Mouse (Mus musculus) CH12.LX (cell line): Measurements from ENCODE around the gene Rtcb. TPM values are rescaled to one million over a fixed set of nuclear protein-coding genes. Genes with fewer than 3 reads are reported as not detected.

Source experiments
- DNase-seq: peaks from one replicate; pipeline ENCODE4 v3.0.0-alpha.2; 2013; ENCODE audit errors: extremely low read depth
- H3K27ac ChIP-seq: 2 replicates; pipeline ENCODE4 v1.5.1; 2012; ENCODE audit warnings: low read depth, mild to moderate bottlenecking, control low read depth, moderate library complexity; ENCODE audit not compliant: insufficient read depth
- H3K27me3 ChIP-seq: replicated peaks from 2 replicates; pipeline ENCODE3; 2012; ENCODE audit warnings: inconsistent platforms
- H3K36me3 ChIP-seq, 2 experiments: replicated peaks in 1 of 2; 2 replicates each; pipeline versions ENCODE3 to v1.6.1; 2012; ENCODE audit warnings: inconsistent platforms in 1 of 2, low read length in 1 of 2, mild to moderate bottlenecking in 1 of 2, mixed read lengths in 1 of 2, moderate library complexity in 1 of 2; ENCODE audit not compliant: control insufficient read depth in 1 of 2, insufficient read depth in 1 of 2
- H3K4me1 ChIP-seq, 2 experiments: 2 replicates each; pipeline ENCODE4 v1.6.1; 2012; ENCODE audit warnings: inconsistent platforms in 1 of 2, moderate library complexity in 1 of 2; ENCODE audit not compliant: insufficient read depth in 2 of 2, control insufficient read depth in 1 of 2
- H3K4me2 ChIP-seq: 2 replicates; pipeline ENCODE4 v1.6.1; 2012; ENCODE audit warnings: low read depth, mild to moderate bottlenecking, control low read depth; ENCODE audit not compliant: poor library complexity, insufficient read depth, severe bottlenecking
- H3K4me3 ChIP-seq, 3 experiments: fragments of 150-350 bp in 1 of 3; sonication (generic) in 1 of 3; replicated peaks in 1 of 3; 2 replicates each; pipeline versions ENCODE3 to v1.5.1; 2011 to 2012; ENCODE audit warnings: low read depth in 2 of 3, low read length in 2 of 3, mild to moderate bottlenecking in 2 of 3, moderate library complexity in 2 of 3, control low read depth in 1 of 3, improper control_type of control experiment in 1 of 3, inconsistent platforms in 1 of 3, mixed read lengths in 1 of 3; ENCODE audit not compliant: poor library complexity in 1 of 3
- H3K79me2 ChIP-seq: replicated peaks from 2 replicates; pipeline ENCODE4 v1.6.1; 2012; ENCODE audit warnings: mild to moderate bottlenecking, moderate library complexity; ENCODE audit not compliant: control insufficient read depth, poor library complexity, insufficient read depth, severe bottlenecking; ENCODE audit errors: extremely low read depth
- H3K9ac ChIP-seq: 2 replicates; pipeline ENCODE4 v1.6.1; 2012; ENCODE audit warnings: low read depth, mild to moderate bottlenecking, control low read depth, moderate library complexity; ENCODE audit not compliant: insufficient read depth
- H3K9me3 ChIP-seq: replicated peaks from 2 replicates; pipeline ENCODE3; 2012; ENCODE audit warnings: low read length, inconsistent platforms, mixed read lengths
- BHLHE40 ChIP-seq: IDR thresholded peaks from 2 replicates; pipeline ENCODE4 v1.6.1; 2011; ENCODE audit warnings: mild to moderate bottlenecking, low read depth, low read length, improper control_type of control experiment
- CHD2 ChIP-seq: IDR thresholded peaks from 2 replicates; pipeline ENCODE4 v1.6.1; 2011; ENCODE audit warnings: low read length, improper control_type of control experiment
- ETS1 ChIP-seq: conservative IDR thresholded peaks from 2 replicates; pipeline ENCODE4 v1.6.1; 2012; ENCODE audit warnings: low read depth, mild to moderate bottlenecking, inconsistent platforms, low read length, improper control_type of control experiment, moderate library complexity
- GABPA ChIP-seq: IDR thresholded peaks from 2 replicates; pipeline ENCODE4 v1.6.1; 2012; ENCODE audit warnings: low read depth, low read length, improper control_type of control experiment, inconsistent platforms; ENCODE audit not compliant: insufficient replicate concordance
- IRF4 ChIP-seq: IDR thresholded peaks from 2 replicates; pipeline ENCODE4 v1.6.1; 2014; ENCODE audit warnings: low read depth, mild to moderate bottlenecking, inconsistent platforms, low read length, improper control_type of control experiment
- KAT2A ChIP-seq: IDR thresholded peaks from 2 replicates; pipeline ENCODE4 v1.6.1; 2012; ENCODE audit warnings: low read length, improper control_type of control experiment, inconsistent platforms; ENCODE audit not compliant: insufficient replicate concordance
- MAFK ChIP-seq: IDR thresholded peaks from 2 replicates; pipeline ENCODE4 v1.6.1; 2011; ENCODE audit warnings: low read length, improper control_type of control experiment; ENCODE audit not compliant: insufficient replicate concordance
- MAX ChIP-seq: IDR thresholded peaks from 2 replicates; pipeline ENCODE4 v1.6.1; 2011; ENCODE audit warnings: low read length, improper control_type of control experiment
- MEF2A ChIP-seq: IDR thresholded peaks from 2 replicates; pipeline ENCODE4 v1.6.1; 2014; ENCODE audit warnings: low read depth, mild to moderate bottlenecking, inconsistent platforms, low read length, improper control_type of control experiment, borderline replicate concordance
- MYC ChIP-seq: IDR thresholded peaks from 2 replicates; pipeline ENCODE4 v1.6.1; 2011; ENCODE audit warnings: low read depth, mild to moderate bottlenecking, improper control_type of control experiment, low read length
- PAX5 ChIP-seq: IDR thresholded peaks from 2 replicates; pipeline ENCODE4 v1.6.1; 2012; ENCODE audit warnings: low read length, inconsistent platforms, mixed read lengths
- SMC3 ChIP-seq: IDR thresholded peaks from 2 replicates; pipeline ENCODE4 v1.6.1; 2011; ENCODE audit warnings: low read depth, low read length, improper control_type of control experiment
- TCF12 ChIP-seq: IDR thresholded peaks from 2 replicates; pipeline ENCODE4 v1.6.1; 2014; ENCODE audit warnings: low read depth, mild to moderate bottlenecking, inconsistent platforms, low read length, improper control_type of control experiment
- USF2 ChIP-seq: conservative IDR thresholded peaks from 2 replicates; pipeline ENCODE4 v1.6.1; 2011; ENCODE audit warnings: low read depth, low read length, improper control_type of control experiment
- ZKSCAN1 ChIP-seq: IDR thresholded peaks from 2 replicates; pipeline ENCODE4 v1.6.1; 2012; ENCODE audit warnings: low read depth, inconsistent platforms, low read length, improper control_type of control experiment, borderline replicate concordance
- dilution Hi-C: fragments of 300-500 bp; cut with MboI; formaldehyde crosslinking; loops from 2 replicates; pipeline ENCODE4 v1.14.3; 2020; ENCODE audit warnings: low sequenced_read_pairs; ENCODE audit not compliant: extremely low pct_unique_long_range_greater_than_20kb, extremely low pct_ligation_motif_present
- in situ Hi-C: fragments of 300-500 bp; cut with MboI; formaldehyde crosslinking; loops from 3 replicates; pipeline ENCODE4 v1.14.3; 2019; ENCODE audit warnings: low sequenced_read_pairs, low pct_ligation_motif_present, low pct_unique_long_range_greater_than_20kb, mixed read lengths
- polyA plus RNA-seq: library from polyadenylated mRNA; unstranded; fragments of >175 nt; gene quantifications from 2 replicates; pipeline ENCODE4 v1.2.1, GENCODE M21; 2012; ENCODE audit warnings: low read depth; ENCODE audit not compliant: insufficient read length
- total RNA-seq, 2 experiments: library from RNA; depleted of rRNA; stranded (reverse); fragments of 300-350 nt in 1 of 2; fragments of >200 nt in 1 of 2; gene quantifications; 2 replicates each; pipeline ENCODE4 v1.2.3; 2012 to 2014

Rtcb gene
- total and polyA plus RNA-seq, 3 experiments: 192 to 239 (median 225) TPM

- dilution Hi-C loops: no loop called here
- TF ChIP-seq GABPA (no peak), PAX5 (no peak), SMC3 (no peak)
- TF ChIP-seq, all 38 proteins: peak for 0
- no peaks in the 10 kb centered on the region for H3K27me3 ChIP-seq
- no peak overlapping the region for H3K4me3 ChIP-seq
- peaks cover 3% of the 10 kb centered on the region for H3K79me2 ChIP-seq
- H3K4me2 ChIP-seq: no peak overlapping the region
- no peaks in the 10 kb centered on the region for H3K9me3 ChIP-seq
- in situ Hi-C loops: no loop called here
- H3K27ac ChIP-seq: no peak overlapping the region
- peaks cover 3 to 34% of the 10 kb centered on the region in 2 experiments; a peak in 3 of 4 replicates for H3K4me1 ChIP-seq
- no peak overlapping the region for H3K9ac ChIP-seq
- H3K36me3 ChIP-seq: peaks cover 72 to 94% of the 10 kb centered on the region in 2 experiments
- no peak for DNase-seq
Observed at GRCm38 (mm10) chr10:85948483-85949196, 9.0 kb downstream of the Rtcb start.

DNA sequence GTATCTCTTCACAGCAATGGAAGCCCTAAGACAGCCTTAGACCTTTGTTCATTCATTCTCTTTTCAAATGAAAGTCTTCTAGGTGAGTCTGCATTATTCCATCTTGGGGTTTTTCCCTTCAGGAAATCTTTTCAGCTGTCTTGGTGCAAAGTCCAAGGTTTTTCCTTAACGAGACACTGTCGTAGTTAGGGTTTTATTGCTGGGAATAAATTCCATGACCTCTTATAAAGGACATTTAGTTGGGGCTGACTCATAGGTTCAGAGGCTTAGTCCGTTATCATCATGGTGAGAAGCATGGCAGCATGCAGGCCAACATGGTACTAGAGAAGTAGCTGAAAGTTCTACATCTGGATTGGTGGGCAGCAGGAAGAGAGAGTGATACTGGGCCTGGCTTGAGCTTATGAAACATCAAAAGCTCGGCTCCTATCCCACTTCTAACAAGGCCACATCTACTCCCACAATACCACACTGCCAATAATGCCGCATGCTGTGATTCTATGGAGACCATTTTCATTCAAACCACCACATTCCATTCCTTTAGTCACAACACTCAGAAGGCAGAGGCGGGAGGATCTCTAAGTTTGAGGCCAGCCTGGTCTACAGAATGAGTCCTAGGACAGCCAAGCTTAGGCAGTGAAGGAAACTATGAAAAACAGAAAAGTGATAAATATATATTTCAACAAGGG lies 21.2 kb downstream of the Rtcb start:
- H3K4me2 ChIP-seq: no peak overlapping the region
- no peaks in the 10 kb centered on the region for H3K4me1 ChIP-seq
- H3K4me3 ChIP-seq: no peak overlapping the region
- no peaks in the 10 kb centered on the region for H3K9me3 ChIP-seq
- H3K27me3 ChIP-seq: no peaks in the 10 kb centered on the region
- no peak overlapping the region for H3K9ac ChIP-seq
- dilution Hi-C loops (no loop called here), in situ Hi-C loops (no loop called here)
- no peak overlapping the region for H3K27ac ChIP-seq
- no peaks in the 10 kb centered on the region for H3K79me2 ChIP-seq
- TF ChIP-seq MEF2A (no peak), MAFK (no peak)
- no peak for DNase-seq
- H3K36me3 ChIP-seq: peaks cover 42 to 63% of the 10 kb centered on the region in 2 experiments

- dilution Hi-C loops: no loop called here
- H3K9ac ChIP-seq: no peak overlapping the region
- H3K4me2 ChIP-seq: no peak overlapping the region
- TF ChIP-seq CHD2 (no peak), MYC (no peak), MAX (no peak), KAT2A (no peak), GABPA (no peak), USF2 (no peak), BHLHE40 (no peak), ETS1 (no peak), ZKSCAN1 (no peak), IRF4 (no peak), TCF12 (no peak), SMC3 (no peak), MEF2A (no peak)
- TF ChIP-seq, all 38 proteins: peak for 0
- no peak overlapping the region for H3K27ac ChIP-seq
- H3K27me3 ChIP-seq: peaks cover 23% of the 10 kb centered on the region
- no peak for DNase-seq
- in situ Hi-C loops: no loop called here
- H3K36me3 ChIP-seq: peaks cover 0 to under 1% of the 10 kb centered on the region in 2 experiments
- no peaks in the 10 kb centered on the region for H3K79me2 ChIP-seq
- no peak overlapping the region for H3K4me3 ChIP-seq
- H3K9me3 ChIP-seq: no peaks in the 10 kb centered on the region
- H3K4me1 ChIP-seq: peaks cover 8 to 25% of the 10 kb centered on the region in 2 experiments
Observed at GRCm38 (mm10) chr10:85929962-85930361, 27.7 kb downstream of the Rtcb start.
